Mouse (Mus musculus) kidney, postnatal 0 days (tissue): ENCODE measurements at regions not wholly inside any gene's neighbourhood (a gene's known extent, or its start where the extent isn't known, plus 50 kb on each side); places are given as distances from the start of the nearest gene placed in this dataset.

Experiments used
- ATAC-seq: fragments of 200-750 bp; cut with Nextera tagmentation; replicated peaks from 2 replicates; pipeline ENCODE4 v1.8.0; 2017; ENCODE audit warnings: low read depth, moderate number of reproducible peaks, moderate TSS enrichment, moderate library complexity; ENCODE audit not compliant: low FRiP score
- DNase-seq: peaks from one replicate; pipeline ENCODE4 v3.0.0-alpha.2; 2016; ENCODE audit warnings: low spot score
- H3K27ac ChIP-seq: fragments of 300-500 bp; sonication (generic); 2 replicates; pipeline ENCODE4 v1.5.1; 2014; ENCODE audit warnings: mild to moderate bottlenecking
- H3K27me3 ChIP-seq: fragments of 300-500 bp; sonication (generic); 2 replicates; pipeline ENCODE4 v1.6.1; 2014; ENCODE audit warnings: low read length, mixed read lengths; ENCODE audit not compliant: insufficient read depth
- H3K36me3 ChIP-seq: fragments of 300-500 bp; sonication (generic); 2 replicates; pipeline ENCODE4 v1.6.1; 2014; ENCODE audit warnings: low read length, mixed read lengths; ENCODE audit not compliant: insufficient read depth
- H3K4me1 ChIP-seq: fragments of 300-500 bp; sonication (generic); replicated peaks from 2 replicates; pipeline ENCODE4 v1.6.1; 2014; ENCODE audit warnings: antibody characterized with exemption, low read length, mixed read lengths; ENCODE audit not compliant: insufficient read depth
- H3K4me2 ChIP-seq: fragments of 300-500 bp; sonication (generic); 2 replicates; pipeline ENCODE4 v1.6.1; 2014; ENCODE audit warnings: mild to moderate bottlenecking, low read length, moderate library complexity, mixed read lengths
- H3K4me3 ChIP-seq: fragments of 300-500 bp; sonication (generic); replicated peaks from 2 replicates; pipeline ENCODE4 v1.5.1; 2014; ENCODE audit warnings: low read depth, low read length
- H3K9ac ChIP-seq: fragments of 300-500 bp; sonication (generic); 2 replicates; pipeline ENCODE4 v1.6.1; 2014; ENCODE audit warnings: low read depth, low read length
- H3K9me3 ChIP-seq: fragments of 300-500 bp; sonication (generic); replicated peaks from 2 replicates; pipeline ENCODE4 v1.6.1; 2016; ENCODE audit warnings: low read length, inconsistent platforms, mixed read lengths
- CTCF ChIP-seq: IDR thresholded peaks from 2 replicates; pipeline ENCODE4 v1.5.1; 2016; ENCODE audit warnings: antibody characterized with exemption, low read depth, mild to moderate bottlenecking, moderate library complexity
- WGBS: fragments of 180-500 bp; shearing (Covaris S2); extraction: QIAGEN DNeasy Blood & Tissue Kit; methylation state at CpG from one replicate; pipeline ENCODE4 v1.1.7; 2014; 5-methylcytosine and 5-hydroxymethylcytosine counted together

DNA sequence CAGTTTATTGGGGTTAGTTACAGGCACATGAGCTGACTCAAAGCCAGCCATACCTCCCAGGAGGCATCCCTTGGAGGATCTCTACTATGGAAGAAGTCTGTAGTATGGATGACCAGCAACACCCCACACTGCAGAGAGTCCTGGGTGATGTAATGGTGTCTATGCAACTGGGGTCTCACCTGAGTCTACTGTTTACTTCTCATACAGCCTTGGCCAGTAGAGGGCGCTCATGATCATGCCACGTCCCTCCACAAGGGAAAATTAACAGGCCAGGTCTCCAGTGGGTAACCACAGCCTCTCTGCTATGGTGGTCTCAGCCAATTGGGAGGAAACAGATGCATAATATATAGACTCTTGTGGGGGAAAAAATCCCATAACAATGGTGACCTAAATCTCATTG is 111.7 kb downstream of the Cdh26 start:
- Histone ChIP-seq H3K9ac (no peak overlapping the region), H3K9me3 (no peaks in the 10 kb centered on the region), H3K4me3 (no peak overlapping the region), H3K36me3 (no peaks in the 10 kb centered on the region), H3K27me3 (no peaks in the 10 kb centered on the region), H3K27ac (no peak overlapping the region), H3K4me1 (no peaks in the 10 kb centered on the region), H3K4me2 (no peak overlapping the region)
- TF ChIP-seq CTCF = peak; percentile 75
- DNase-seq = peak; percentile 38
- WGBS = 11% methylated on average over 2 of the region's 2 CpGs
- ATAC-seq = no peak

DNA sequence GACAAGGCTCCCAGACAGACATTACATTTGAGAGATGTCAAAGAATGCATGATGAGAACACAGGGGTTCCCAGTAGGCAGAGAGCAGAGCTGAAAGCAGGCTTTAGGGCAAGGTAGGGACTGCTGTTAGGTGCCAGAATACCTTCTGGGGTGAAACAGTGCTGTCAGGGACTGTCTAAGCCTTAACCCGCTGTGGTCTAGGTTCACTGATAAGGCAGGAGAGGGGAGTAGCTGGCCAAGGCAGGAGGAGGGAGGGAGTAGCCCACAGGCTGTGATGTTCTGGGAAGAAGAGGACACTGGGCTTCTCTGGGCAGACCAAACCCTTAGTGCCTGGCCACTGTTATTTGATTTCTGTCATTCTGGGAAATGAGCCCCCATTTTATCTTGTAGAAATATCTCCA is 114.1 kb downstream of the Cdh26 start:
- DNase-seq = no peak
- H3K27ac ChIP-seq = no peak overlapping the region
- no peak for TF ChIP-seq CTCF
- H3K9me3 ChIP-seq = no peaks in the 10 kb centered on the region
- H3K27me3 ChIP-seq = no peaks in the 10 kb centered on the region
- no peaks in the 10 kb centered on the region for H3K4me1 ChIP-seq
- H3K4me2 ChIP-seq = no peak overlapping the region
- H3K36me3 ChIP-seq = no peaks in the 10 kb centered on the region
- no peak overlapping the region for H3K4me3 ChIP-seq
- no peak for ATAC-seq
- WGBS = 53% methylated on average over 1 of the region's 1 CpGs
- no peak overlapping the region for H3K9ac ChIP-seq

DNA sequence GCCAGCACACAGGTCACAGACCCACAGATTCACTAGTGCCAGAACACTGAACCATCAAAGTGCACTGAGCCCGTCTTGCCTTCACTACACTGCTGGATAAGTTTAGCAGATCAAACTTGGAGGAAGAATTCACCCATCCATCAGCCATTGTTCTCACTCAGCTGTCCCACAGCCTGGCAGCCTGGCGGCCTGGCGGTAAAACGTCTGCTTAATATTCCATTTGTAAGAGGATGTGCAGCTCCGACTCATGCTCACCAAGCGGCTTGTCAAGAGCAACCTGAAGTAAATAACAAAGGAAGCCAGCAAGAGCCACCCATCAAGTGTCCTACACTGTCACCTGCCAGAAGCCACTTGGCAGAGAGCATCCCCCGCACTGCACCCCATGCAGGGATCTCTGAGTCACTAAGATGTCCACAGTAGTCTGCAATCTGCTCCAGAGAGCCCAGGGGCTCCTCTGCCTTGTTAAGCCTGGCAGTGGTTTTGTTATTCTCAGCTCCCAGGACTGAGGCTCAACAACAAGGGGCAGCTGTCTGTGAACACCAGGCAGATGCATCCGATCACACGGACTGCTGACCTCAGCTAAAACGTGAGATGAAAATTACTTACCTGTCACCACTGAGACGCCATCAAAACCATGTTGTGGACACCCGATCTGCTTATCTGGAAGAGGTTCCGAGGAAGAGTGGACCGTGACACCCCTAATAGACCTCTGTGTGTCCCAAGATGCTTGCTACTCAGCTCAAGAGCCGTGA is 115.4 kb downstream of the Cdh26 start:
- Histone ChIP-seq H3K36me3 (no peaks in the 10 kb centered on the region), H3K9me3 (no peaks in the 10 kb centered on the region), H3K9ac (no peak overlapping the region), H3K4me3 (no peak overlapping the region), H3K27ac (no peak overlapping the region), H3K4me1 (no peaks in the 10 kb centered on the region), H3K27me3 (no peaks in the 10 kb centered on the region), H3K4me2 (no peak overlapping the region)
- DNase-seq = no peak
- WGBS = 62% methylated on average over 15 of the region's 15 CpGs
- no peak for TF ChIP-seq CTCF
- no peak for ATAC-seq

DNA sequence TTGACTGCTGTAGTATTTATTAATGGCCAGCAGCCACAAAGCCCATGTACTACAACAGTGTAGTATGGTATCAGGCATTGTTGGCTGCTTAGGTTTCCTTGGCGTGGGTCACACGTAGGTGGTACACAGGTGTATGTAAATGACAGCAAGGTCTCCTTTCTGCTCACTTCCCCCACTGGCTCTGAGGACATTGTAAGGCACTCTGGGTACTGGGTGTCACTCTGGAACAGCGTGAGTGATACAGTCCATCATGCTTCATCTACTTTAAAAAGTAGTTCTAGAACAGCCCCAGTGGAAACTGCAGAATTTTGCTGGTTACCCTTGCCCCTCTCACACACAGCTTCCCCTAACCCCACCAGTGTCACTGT is 116.0 kb downstream of the Cdh26 start:
- no peaks in the 10 kb centered on the region for H3K27me3 ChIP-seq
- TF ChIP-seq CTCF = no peak
- no peaks in the 10 kb centered on the region for H3K9me3 ChIP-seq
- no peak overlapping the region for H3K4me2 ChIP-seq
- H3K4me3 ChIP-seq = no peak overlapping the region
- WGBS = 84% methylated on average over 3 of the region's 3 CpGs
- no peak overlapping the region for H3K27ac ChIP-seq
- H3K4me1 ChIP-seq = no peaks in the 10 kb centered on the region
- H3K9ac ChIP-seq = no peak overlapping the region
- ATAC-seq (no peak), DNase-seq (no peak)
- no peaks in the 10 kb centered on the region for H3K36me3 ChIP-seq

DNA sequence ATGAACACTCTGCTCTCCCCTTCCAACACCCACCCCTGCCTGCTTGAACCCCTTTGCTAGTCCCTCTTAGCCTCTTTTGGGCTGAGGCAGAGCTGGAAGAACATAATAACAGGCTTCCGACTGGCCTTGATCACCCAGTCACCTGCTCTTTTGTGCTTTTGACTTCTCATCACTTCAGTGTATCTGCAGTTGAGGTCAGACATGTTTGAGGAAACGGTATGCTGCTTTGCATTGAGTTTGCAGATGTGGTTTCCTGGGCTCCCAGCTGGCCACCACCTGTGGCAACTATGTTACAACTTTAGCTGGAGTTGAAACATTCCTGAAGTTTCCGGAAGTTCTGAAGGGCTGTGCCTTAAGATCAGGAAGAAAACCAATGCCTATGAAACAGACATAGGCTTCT is 116.6 kb downstream of the Cdh26 start:
- H3K36me3 ChIP-seq = no peaks in the 10 kb centered on the region
- no peaks in the 10 kb centered on the region for H3K27me3 ChIP-seq
- H3K4me2 ChIP-seq = no peak overlapping the region
- H3K9me3 ChIP-seq = no peaks in the 10 kb centered on the region
- ATAC-seq (no peak), DNase-seq (no peak)
- TF ChIP-seq CTCF = no peak
- H3K4me3 ChIP-seq = no peak overlapping the region
- no peaks in the 10 kb centered on the region for H3K4me1 ChIP-seq
- no peak overlapping the region for H3K27ac ChIP-seq
- H3K9ac ChIP-seq = no peak overlapping the region
- WGBS = 66% methylated on average over 3 of the region's 3 CpGs

DNA sequence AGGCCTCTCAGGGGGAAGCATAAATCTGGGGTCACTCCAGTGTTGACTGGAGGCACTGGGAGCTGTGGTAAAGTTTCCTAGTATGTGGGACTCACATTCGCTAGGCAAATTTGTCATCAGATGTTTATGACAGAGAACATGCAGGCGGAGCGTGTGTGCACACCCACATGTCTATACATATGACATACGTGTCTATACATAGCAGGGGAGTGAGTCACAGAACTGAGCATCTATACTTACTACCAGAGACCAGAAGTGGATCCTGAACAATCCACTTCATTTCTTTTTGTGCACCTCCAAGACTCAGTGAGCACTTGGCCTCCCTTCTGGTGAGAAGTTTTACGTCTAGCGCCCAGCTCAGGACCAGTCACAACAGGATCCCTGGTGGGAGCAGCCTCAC is 118.6 kb downstream of the Cdh26 start:
- Histone ChIP-seq H3K4me2 (no peak overlapping the region), H3K36me3 (no peaks in the 10 kb centered on the region), H3K9ac (no peak overlapping the region), H3K9me3 (no peaks in the 10 kb centered on the region), H3K27ac (no peak overlapping the region), H3K4me3 (no peak overlapping the region), H3K27me3 (no peaks in the 10 kb centered on the region), H3K4me1 (no peaks in the 10 kb centered on the region)
- WGBS = 83% methylated on average over 6 of the region's 6 CpGs
- DNase-seq (no peak), ATAC-seq (no peak)
- TF ChIP-seq CTCF = no peak

DNA sequence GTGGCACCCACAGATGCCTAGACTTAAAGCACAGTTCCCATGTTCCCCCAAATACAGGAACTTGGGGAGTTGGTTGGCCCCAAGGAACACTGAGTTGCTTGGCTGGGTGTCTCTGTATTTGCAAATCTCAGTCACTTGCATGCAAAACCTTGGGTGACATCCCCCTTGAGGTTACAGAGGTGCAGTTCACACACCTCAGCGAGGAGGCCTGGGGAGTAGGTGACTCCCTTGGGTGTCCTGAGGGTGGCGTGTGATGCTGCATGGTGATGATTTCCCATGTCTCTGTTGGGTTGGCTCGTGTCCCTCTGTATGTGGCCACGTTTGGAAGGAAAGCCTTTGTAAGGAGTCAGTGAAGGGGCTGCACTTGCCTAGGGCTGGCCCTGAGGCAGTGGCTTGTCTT is 123.4 kb downstream of the Cdh26 start:
- no peak for TF ChIP-seq CTCF
- H3K27me3 ChIP-seq = no peaks in the 10 kb centered on the region
- 78% methylated on average over 4 of the region's 4 CpGs for WGBS
- DNase-seq = no peak
- H3K36me3 ChIP-seq = no peaks in the 10 kb centered on the region
- no peak for ATAC-seq
- H3K4me1 ChIP-seq = no peaks in the 10 kb centered on the region
- no peak overlapping the region for H3K27ac ChIP-seq
- no peak overlapping the region for H3K4me2 ChIP-seq
- H3K9me3 ChIP-seq = no peaks in the 10 kb centered on the region
- H3K4me3 ChIP-seq = no peak overlapping the region
- H3K9ac ChIP-seq = no peak overlapping the region
